Mouse (Mus musculus) liver, adult 2 months (tissue): ENCODE results near the gene Pla2g10. TPM values are rescaled to one million over a fixed set of nuclear protein-coding genes. Genes with fewer than 3 reads are reported as not detected.
"Not testable (repeated sequence)": the region's sequence is repeated elsewhere in the genome, so short reads cannot be mapped to it uniquely, and the experiment has no call there.

Source experiments
- DNase-seq: peaks from one replicate; pipeline ENCODE4 v3.0.0-alpha.2; 2011; ENCODE audit warnings: low read depth, low spot score; ENCODE audit errors: extremely low read depth
- H3K27ac ChIP-seq: fragments of 200-500 bp; replicated peaks from 2 replicates; pipeline ENCODE4 v1.5.1; 2012; ENCODE audit warnings: low read depth, mild to moderate bottlenecking, control low read depth, inconsistent platforms, low read length; ENCODE audit not compliant: insufficient read depth
- H3K27me3 ChIP-seq: fragments of 200-500 bp; 2 replicates; pipeline ENCODE4 v1.6.1; 2012; ENCODE audit warnings: mild to moderate bottlenecking, moderate library complexity, low read length, inconsistent platforms; ENCODE audit not compliant: control insufficient read depth, insufficient read depth
- H3K36me3 ChIP-seq: fragments of 200-500 bp; 2 replicates; pipeline ENCODE4 v1.6.1; 2012; ENCODE audit warnings: low read length, inconsistent platforms; ENCODE audit not compliant: control insufficient read depth, insufficient read depth
- H3K4me1 ChIP-seq: fragments of 200-500 bp; 2 replicates; pipeline ENCODE4 v1.6.1; 2011; ENCODE audit warnings: low read length; ENCODE audit not compliant: control insufficient read depth, insufficient read depth
- H3K4me3 ChIP-seq: fragments of 200-500 bp; 2 replicates; pipeline ENCODE4 v1.5.1; 2011; ENCODE audit warnings: low read depth, mild to moderate bottlenecking, control low read depth, low read length, moderate library complexity; ENCODE audit not compliant: insufficient read depth
- H3K79me2 ChIP-seq: fragments of 200-500 bp; 2 replicates; pipeline ENCODE4 v1.6.1; 2012; ENCODE audit warnings: inconsistent platforms, mild to moderate bottlenecking, low read length, moderate library complexity; ENCODE audit not compliant: control insufficient read depth, insufficient read depth
- H3K9ac ChIP-seq: fragments of 200-500 bp; 2 replicates; pipeline ENCODE4 v1.6.1; 2012; ENCODE audit warnings: low read depth, mild to moderate bottlenecking, control low read depth, inconsistent platforms, low read length
- CTCF ChIP-seq: fragments of 200-500 bp; IDR thresholded peaks from 2 replicates; pipeline ENCODE4 v1.5.1; 2011; ENCODE audit warnings: low read depth, low read length, control low read depth
- POLR2A ChIP-seq: fragments of 200-500 bp; IDR thresholded peaks from 2 replicates; pipeline ENCODE4 v1.6.1; 2011; ENCODE audit warnings: low read length, control low read depth; ENCODE audit not compliant: insufficient read depth; ENCODE audit errors: extremely low read depth
- WGBS: fragments of 180-500 bp; shearing (Covaris S2); methylation state at CpG from one replicate; pipeline ENCODE4 v1.1.7; 2018; 5-methylcytosine and 5-hydroxymethylcytosine counted together
- polyA plus RNA-seq: library from polyadenylated mRNA; depleted of rRNA; stranded (reverse); fragments of >200 nt; gene quantifications from 2 replicates; pipeline ENCODE4 v1.2.3, GENCODE M21; 2012; rRNA removed
- total RNA-seq: library from RNA; depleted of rRNA; stranded (reverse); fragments of >200 nt; gene quantifications from 2 replicates; pipeline ENCODE4 v1.2.3, GENCODE M21; 2014; rRNA removed

Pla2g10 gene
- total RNA-seq (not detected in 2 replicates), polyA plus RNA-seq (not detected in 2 replicates)

- H3K79me2 ChIP-seq = no peaks in the 10 kb centered on the region
- 21% methylated on average over 26 of the region's 26 CpGs for WGBS
- DNase-seq = no peak
- TF ChIP-seq CTCF (no peak), POLR2A (no peak)
- no peak within 1 kb of the TSS for H3K9ac ChIP-seq
- no peak within 1 kb of the TSS for H3K4me3 ChIP-seq
- peaks cover 3% of the 10 kb centered on the region; the same call in 1 of the 2 replicates for H3K4me1 ChIP-seq
- H3K27me3 ChIP-seq = no peaks in the 10 kb centered on the region
- no peak within 1 kb of the TSS for H3K27ac ChIP-seq
- H3K36me3 ChIP-seq = no peaks in the 10 kb centered on the region
These were observed at the start of gene Pla2g10 for GRCm38 (mm10) chr16:13730285-13731255. Pla2g10 (minus strand) TSS chr16:13730983.

- 24% methylated on average over 3 of the region's 3 CpGs for WGBS
- H3K27ac ChIP-seq = peak overlapping the region; percentile 82
- not testable (repeated sequence) for H3K9ac ChIP-seq, H3K4me1 ChIP-seq, H3K79me2 ChIP-seq, H3K4me3 ChIP-seq, H3K36me3 ChIP-seq, H3K27me3 ChIP-seq
- peak; percentile 40 for DNase-seq
These were observed 43.9 kb upstream of the Pla2g10 start for GRCm38 (mm10) chr16:13774651-13775050.

GRCm38 (mm10) chr16:13774011-13774410 is 43.2 kb upstream of the Pla2g10 start:
- WGBS = 50% methylated on average over 2 of the region's 2 CpGs
- H3K9ac ChIP-seq, H3K27me3 ChIP-seq, H3K4me1 ChIP-seq, H3K27ac ChIP-seq, H3K79me2 ChIP-seq, H3K4me3 ChIP-seq, H3K36me3 ChIP-seq, DNase-seq: not testable (repeated sequence)

- not testable (repeated sequence) for DNase-seq, H3K4me3 ChIP-seq, H3K27ac ChIP-seq, H3K27me3 ChIP-seq, H3K9ac ChIP-seq, H3K79me2 ChIP-seq, H3K36me3 ChIP-seq, H3K4me1 ChIP-seq
- 89% methylated on average over 5 of the region's 5 CpGs for WGBS
These were observed 41.3 kb upstream of the Pla2g10 start for GRCm38 (mm10) chr16:13772051-13772450.

- not testable (repeated sequence) for H3K79me2 ChIP-seq, H3K27me3 ChIP-seq, H3K4me1 ChIP-seq, H3K4me3 ChIP-seq, H3K9ac ChIP-seq, H3K36me3 ChIP-seq, DNase-seq, H3K27ac ChIP-seq
- WGBS = 88% methylated on average over 4 of the region's 4 CpGs
These were observed 40.8 kb upstream of the Pla2g10 start for GRCm38 (mm10) chr16:13771603-13772002.

GRCm38 (mm10) chr16:13766367-13766766 is 35.6 kb upstream of the Pla2g10 start:
- DNase-seq = peak; percentile 18
- H3K79me2 ChIP-seq = no peaks in the 10 kb centered on the region
- no peaks in the 10 kb centered on the region for H3K27me3 ChIP-seq
- peaks cover 4% of the 10 kb centered on the region; the same call in 1 of the 2 replicates for H3K4me1 ChIP-seq
- no peak for TF ChIP-seq POLR2A
- no peak for TF ChIP-seq CTCF
- no peak overlapping the region for H3K27ac ChIP-seq
- no peak overlapping the region for H3K9ac ChIP-seq
- H3K4me3 ChIP-seq = no peak overlapping the region
- no peaks in the 10 kb centered on the region for H3K36me3 ChIP-seq
